In the genomic region with DNA sequence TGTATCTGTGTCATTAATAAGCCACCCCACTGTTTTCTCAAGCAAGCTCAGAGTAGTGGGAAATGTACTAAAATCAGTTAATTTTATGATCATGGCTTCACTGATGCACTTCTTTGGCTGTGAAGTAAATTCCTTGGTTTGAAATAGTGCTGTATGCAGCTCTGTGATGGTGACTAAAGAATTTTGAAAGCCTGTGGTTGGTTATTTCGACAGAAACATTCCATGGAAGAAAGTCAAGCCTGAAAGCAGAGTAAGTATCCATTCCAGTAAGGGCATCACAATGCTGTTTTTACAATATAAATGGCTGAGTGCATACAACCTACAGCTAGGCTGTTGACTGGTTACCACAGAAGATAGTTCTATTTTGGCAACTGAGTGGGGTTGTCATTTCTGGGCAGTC, we compare ENCODE assay signal across 12 mouse cellular contexts.
"Had no signal": no experiment of that assay in that cellular context is flagged by ENCODE, and none has a peak within 500 bp of the region (broad histone marks: within the 10 kb centered on the region; RNA-seq: fewer than 3 reads in every experiment).

No protein-coding gene starts in this region.

- DNase-seq: lung, adult 18-20 months; lung, embryonic 14.5 days; lung, postnatal 10 days; lung, postnatal 4 days; midbrain, embryonic 14.5 days; retina, postnatal 1 day; right cerebral cortex, adult 18-20 months; right cerebral cortex, postnatal 25 days; right cerebral cortex, postnatal 4 days; spleen, adult 18-20 months; thymus, adult 18-20 months; thymus, postnatal 25 days had no signal
